Mouse (Mus musculus) thymus, adult 2 months (tissue): ENCODE results near the gene Olfr347. TPM values are rescaled to one million over a fixed set of nuclear protein-coding genes. Genes with fewer than 3 reads are reported as not detected.

Source experiments
- DNase-seq: peaks from one replicate; pipeline ENCODE4 v3.0.0; 2021
- H3K27ac ChIP-seq: fragments of 200-500 bp; 2 replicates; pipeline ENCODE4 v1.5.1; 2012; ENCODE audit warnings: low read length, control low read depth; ENCODE audit not compliant: control insufficient read depth, insufficient read depth
- H3K27me3 ChIP-seq: fragments of 200-500 bp; 2 replicates; pipeline ENCODE4 v1.6.1; 2012; ENCODE audit warnings: mild to moderate bottlenecking, low read length, moderate library complexity, mixed read lengths; ENCODE audit not compliant: control insufficient read depth, insufficient read depth
- H3K36me3 ChIP-seq: fragments of 200-500 bp; 2 replicates; pipeline ENCODE4 v1.6.1; 2012; ENCODE audit warnings: mild to moderate bottlenecking, low read length, moderate library complexity; ENCODE audit not compliant: control insufficient read depth, insufficient read depth
- H3K4me1 ChIP-seq: fragments of 200-500 bp; replicated peaks from 2 replicates; pipeline ENCODE4 v1.6.1; 2012; ENCODE audit warnings: low read length; ENCODE audit not compliant: control insufficient read depth, insufficient read depth
- H3K4me3 ChIP-seq: fragments of 200-500 bp; 2 replicates; pipeline ENCODE4 v1.5.1; 2012; ENCODE audit warnings: mild to moderate bottlenecking, low read length, control low read depth, moderate library complexity; ENCODE audit not compliant: control insufficient read depth, insufficient read depth
- CTCF ChIP-seq: fragments of 200-500 bp; IDR thresholded peaks from 2 replicates; pipeline ENCODE4 v1.5.1; 2012; ENCODE audit warnings: mild to moderate bottlenecking, control low read depth, low read length, moderate library complexity, borderline replicate concordance; ENCODE audit not compliant: control insufficient read depth, poor library complexity, insufficient read depth; ENCODE audit errors: extremely low read depth
- POLR2A ChIP-seq: fragments of 200-500 bp; IDR thresholded peaks from 2 replicates; pipeline ENCODE4 v1.6.1; 2012; ENCODE audit warnings: mild to moderate bottlenecking, low read length, control low read depth, moderate library complexity; ENCODE audit not compliant: control insufficient read depth, poor library complexity, insufficient read depth; ENCODE audit errors: extremely low read depth
- WGBS: fragments of 180-500 bp; shearing (Covaris S2); methylation state at CpG from one replicate; pipeline ENCODE4 v1.1.7; 2018; 5-methylcytosine and 5-hydroxymethylcytosine counted together
- polyA plus RNA-seq: library from polyadenylated mRNA; depleted of rRNA; stranded (reverse); fragments of >200 nt; gene quantifications from 2 replicates; pipeline ENCODE4 v1.2.3, GENCODE M21; 2012; rRNA removed

The Olfr347 gene
- polyA plus RNA-seq: not detected in 2 replicates

GRCm38 (mm10) chr2:36731602-36732001, at the start of gene Olfr347:
TSS of gene Olfr347 (plus strand) at chr2:36731902.
- Histone ChIP-seq H3K36me3 (no peaks in the 10 kb centered on the region), H3K4me1 (no peaks in the 10 kb centered on the region), H3K4me3 (no peak within 1 kb of the TSS), H3K27me3 (no peaks in the 10 kb centered on the region), H3K27ac (no peak within 1 kb of the TSS)
- no peak for DNase-seq
- TF ChIP-seq CTCF: no peak
- TF ChIP-seq POLR2A: no peak

- H3K4me3 ChIP-seq: no peak within 1 kb of the TSS
- H3K27ac ChIP-seq: no peak within 1 kb of the TSS
- H3K27me3 ChIP-seq: no peaks in the 10 kb centered on the region
- WGBS: 96% methylated on average over 1 of the region's 1 CpGs
- no peak for DNase-seq
- no peak for TF ChIP-seq CTCF
- no peak for TF ChIP-seq POLR2A
- no peaks in the 10 kb centered on the region for H3K4me1 ChIP-seq
- no peaks in the 10 kb centered on the region for H3K36me3 ChIP-seq
Observed at GRCm38 (mm10) chr2:36685488-36685887, 46.2 kb upstream of the Olfr347 start, which contains the start of gene Olfr346. TSS of gene Olfr346 (plus strand) at chr2:36685788.

GRCm38 (mm10) chr2:36736226-36736625, 4.5 kb downstream of the Olfr347 start:
- 60% methylated on average over 3 of the region's 3 CpGs for WGBS
- Histone ChIP-seq H3K4me1 (no peaks in the 10 kb centered on the region), H3K27ac (no peak overlapping the region), H3K4me3 (no peak overlapping the region), H3K27me3 (no peaks in the 10 kb centered on the region), H3K36me3 (no peaks in the 10 kb centered on the region)
- TF ChIP-seq CTCF (no peak), POLR2A (no peak)
- no peak for DNase-seq

GRCm38 (mm10) chr2:36783976-36784375, 52.3 kb downstream of the Olfr347 start, which contains the start of gene Olfr348:
TSS of gene Olfr348 (plus strand) at chr2:36784276.
- no peaks in the 10 kb centered on the region for H3K4me1 ChIP-seq
- H3K4me3 ChIP-seq: no peak within 1 kb of the TSS
- TF ChIP-seq CTCF (no peak), POLR2A (no peak)
- no peak within 1 kb of the TSS for H3K27ac ChIP-seq
- no peak for DNase-seq
- H3K27me3 ChIP-seq: no peaks in the 10 kb centered on the region
- WGBS: 74% methylated on average over 2 of the region's 2 CpGs
- H3K36me3 ChIP-seq: no peaks in the 10 kb centered on the region

Other genes starting within 250 kb of the Olfr347 start
- not detected in 2 replicates for gene Olfr341, start 249.4 kb upstream of the Olfr347 start, polyA plus RNA-seq
- gene Olfr342, start 206.9 kb upstream of the Olfr347 start, polyA plus RNA-seq: not detected in 2 replicates
- gene Olfr344, start 165.2 kb upstream of the Olfr347 start, polyA plus RNA-seq: not detected in 2 replicates
- not detected in 2 replicates for gene Olfr345, start 91.9 kb upstream of the Olfr347 start, polyA plus RNA-seq
- gene Olfr346, start 46.1 kb upstream of the Olfr347 start, polyA plus RNA-seq: not detected in 2 replicates
- gene Olfr348, start 52.4 kb downstream of the Olfr347 start, polyA plus RNA-seq: not detected in 2 replicates
- not detected in 2 replicates for gene Olfr50, start 58.6 kb downstream of the Olfr347 start, polyA plus RNA-seq
- not detected in 2 replicates for gene Olfr3, start 85.1 kb downstream of the Olfr347 start, polyA plus RNA-seq
- not detected in 2 replicates for gene Olfr350, start 114.4 kb downstream of the Olfr347 start, polyA plus RNA-seq
- not detected in 2 replicates for gene Olfr351, start 130.8 kb downstream of the Olfr347 start, polyA plus RNA-seq
- gene Olfr352, start 136.6 kb downstream of the Olfr347 start, polyA plus RNA-seq: not detected in 2 replicates
- not detected in 2 replicates for gene Olfr353, start 161.0 kb downstream of the Olfr347 start, polyA plus RNA-seq
- gene Olfr354, start 173.8 kb downstream of the Olfr347 start, polyA plus RNA-seq: not detected in 2 replicates
- not detected in 2 replicates for gene Olfr355, start 197.0 kb downstream of the Olfr347 start, polyA plus RNA-seq
- gene Olfr356, start 205.2 kb downstream of the Olfr347 start, polyA plus RNA-seq: not detected in 2 replicates